Mouse (Mus musculus) mouse trophoblast stem cell (cell line): ENCODE measurements at regions not wholly inside any gene's neighbourhood (a gene's known extent, or its start where the extent isn't known, plus 50 kb on each side); places are given as distances from the start of the nearest gene placed in this dataset.

Experiments used
- in situ Hi-C, 2 experiments: fragments of 300-500 bp; cut with MseI, MboI; formaldehyde crosslinking; loops; 2 replicates in 1 of 2; 3 replicates in 1 of 2; pipeline ENCODE4 v1.15.1; 2025

DNA sequence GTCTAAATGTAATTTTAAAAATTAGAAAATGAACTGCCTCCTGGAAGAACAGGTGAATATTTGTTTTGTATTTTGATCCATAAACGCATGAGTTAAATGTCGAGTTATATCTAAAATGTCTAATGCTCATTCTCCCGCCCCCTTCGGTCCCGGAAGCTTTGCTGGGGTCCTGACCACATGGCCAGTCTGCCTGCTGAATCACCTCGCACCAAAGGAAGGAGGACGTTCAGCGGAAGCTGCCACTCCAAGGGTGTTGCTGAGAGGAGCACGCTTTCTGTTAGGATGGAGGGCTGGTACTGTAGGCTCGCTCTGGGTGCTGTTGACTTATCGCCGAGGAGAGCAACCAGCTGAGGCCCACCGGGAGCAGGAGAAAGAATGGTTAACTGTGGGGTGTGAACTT, 328.0 kb downstream of the Zfp706 start:
- in situ Hi-C loops = no loop called here

DNA sequence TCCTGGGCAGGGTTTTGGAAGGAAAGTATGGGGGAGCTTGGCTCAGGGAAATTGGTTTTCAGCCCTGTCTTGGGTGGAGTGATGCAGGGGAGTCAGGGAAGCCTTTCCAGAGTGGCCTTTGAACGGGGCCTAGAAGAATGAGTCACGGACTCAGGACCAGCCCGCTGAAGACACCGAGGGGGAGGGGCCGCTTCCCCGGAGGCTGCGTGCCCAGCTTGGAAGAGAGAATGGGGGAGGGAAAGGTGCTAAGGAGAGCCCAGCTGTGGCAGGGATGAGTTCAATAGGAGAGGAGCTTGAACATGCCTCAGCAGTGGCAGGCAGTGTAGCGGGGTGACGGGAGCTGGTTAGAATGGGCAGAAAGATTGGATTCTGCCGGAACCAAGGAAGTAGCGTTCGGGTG, 337.8 kb downstream of the Zfp706 start:
- in situ Hi-C loops = no loop called here

DNA sequence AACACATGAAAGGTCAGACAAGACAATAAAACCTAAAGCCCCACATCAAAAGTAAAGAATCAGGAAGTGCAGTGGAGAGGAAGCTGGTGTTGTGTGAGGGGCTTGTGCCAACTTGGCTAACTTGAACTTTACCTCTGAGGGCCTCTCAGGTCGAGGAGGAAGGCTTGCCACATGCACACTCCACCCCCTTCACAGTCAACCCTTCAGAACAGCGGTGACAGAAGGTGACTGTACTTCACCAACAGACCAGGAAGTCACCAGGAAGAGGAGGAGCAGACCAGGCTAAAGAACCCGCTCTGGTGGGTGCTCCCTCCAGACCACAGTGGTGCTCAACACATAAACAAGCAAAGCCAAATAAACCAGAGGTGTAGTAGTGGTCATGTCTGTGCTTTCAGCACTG, 341.0 kb downstream of the Zfp706 start:
- in situ Hi-C loops = no loop called here

DNA sequence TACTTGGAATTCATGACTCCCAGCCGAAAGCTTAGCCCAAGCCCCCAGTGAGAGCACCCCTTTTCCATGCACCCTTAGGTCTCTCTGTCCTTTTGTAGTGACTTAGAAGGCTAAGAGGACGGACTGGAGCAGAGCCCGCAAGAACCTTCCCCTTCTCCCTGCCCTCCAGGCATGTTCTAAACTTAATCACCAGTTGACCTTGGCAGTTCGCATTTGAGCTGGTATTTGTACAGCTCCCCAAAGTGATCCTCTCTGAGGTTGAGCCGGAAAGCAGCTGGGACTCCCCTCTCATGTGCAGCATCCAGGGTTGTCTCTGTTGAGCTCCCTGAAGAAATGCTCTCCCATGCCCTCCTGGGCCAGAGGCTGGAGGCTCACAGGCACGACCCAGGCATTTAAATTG, 343.2 kb downstream of the Zfp706 start:
- in situ Hi-C loops = no loop called here

DNA sequence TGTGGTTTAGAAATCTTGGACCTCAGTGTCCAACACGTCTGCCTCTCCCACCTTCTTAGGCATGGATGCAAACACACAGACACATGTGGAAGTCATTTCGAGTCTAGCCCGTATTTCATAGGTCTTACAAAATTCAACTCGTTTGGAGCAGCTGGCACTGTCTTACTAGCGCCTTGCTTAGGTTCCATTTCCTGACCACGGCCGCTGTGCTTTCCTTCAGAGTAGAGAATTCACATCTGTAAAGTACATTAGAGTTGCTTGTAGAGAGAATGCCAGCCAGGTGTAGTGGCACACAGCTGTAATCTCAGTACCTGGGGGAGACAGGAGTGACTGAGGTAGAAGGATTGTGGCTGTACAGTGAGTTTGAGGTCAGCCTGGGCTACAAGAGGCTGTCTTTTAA, 346.6 kb downstream of the Zfp706 start:
- in situ Hi-C loops = no loop called here
